Mouse (Mus musculus): Measurements from ENCODE around the gene Sephs2.
A peak's percentile ranks its signal among the peaks of the same experiment; 100 is the strongest.

The Sephs2 gene

GRCm38 (mm10) chr7:127273925-127274789 lies at the start of gene Sephs2:
Gene Sephs2, minus strand, starts transcription at chr7:127274055.
- peak; percentile 95 for DNase-seq (ENCODE audit: low spot score)

GRCm38 (mm10) chr7:127322085-127322484 lies 48.2 kb upstream of the Sephs2 start:
- peak; percentile 69 for DNase-seq (ENCODE audit: low spot score)

GRCm38 (mm10) chr7:127321106-127321505 lies 47.3 kb upstream of the Sephs2 start:
- DNase-seq (ENCODE audit: low spot score): no peak

- no peak for DNase-seq (ENCODE audit: low spot score)
Observed at GRCm38 (mm10) chr7:127313912-127314311, 40.1 kb upstream of the Sephs2 start.

- DNase-seq (ENCODE audit: low spot score): no peak
Observed at GRCm38 (mm10) chr7:127309951-127310350, 36.1 kb upstream of the Sephs2 start.

DNA sequence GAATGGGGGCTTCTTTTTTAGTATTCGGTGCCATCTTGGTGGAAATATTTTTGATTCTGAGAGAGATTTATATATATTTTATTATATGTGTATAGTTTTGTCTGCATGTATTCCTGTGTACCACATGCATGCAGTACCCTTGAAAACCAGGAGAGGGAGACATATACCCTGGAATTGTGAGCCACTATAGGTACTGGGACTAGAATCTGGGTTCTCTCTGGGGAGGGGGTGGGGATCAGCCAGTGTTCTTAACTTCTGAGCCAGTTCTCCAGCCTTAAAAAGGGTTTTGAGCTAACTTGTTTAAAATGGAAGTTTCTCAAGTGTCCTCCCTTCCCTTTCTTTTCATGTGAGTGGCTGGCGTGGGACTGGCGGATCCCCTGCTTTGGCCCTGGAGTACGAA lies 35.0 kb upstream of the Sephs2 start:
- peak; percentile 75 for DNase-seq (ENCODE audit: low spot score)

GRCm38 (mm10) chr7:127308431-127308830 lies 34.6 kb upstream of the Sephs2 start:
- DNase-seq (ENCODE audit: low spot score): no peak

- no peak for DNase-seq (ENCODE audit: low spot score)
Observed at GRCm38 (mm10) chr7:127297586-127298193, 23.8 kb upstream of the Sephs2 start.

DNA sequence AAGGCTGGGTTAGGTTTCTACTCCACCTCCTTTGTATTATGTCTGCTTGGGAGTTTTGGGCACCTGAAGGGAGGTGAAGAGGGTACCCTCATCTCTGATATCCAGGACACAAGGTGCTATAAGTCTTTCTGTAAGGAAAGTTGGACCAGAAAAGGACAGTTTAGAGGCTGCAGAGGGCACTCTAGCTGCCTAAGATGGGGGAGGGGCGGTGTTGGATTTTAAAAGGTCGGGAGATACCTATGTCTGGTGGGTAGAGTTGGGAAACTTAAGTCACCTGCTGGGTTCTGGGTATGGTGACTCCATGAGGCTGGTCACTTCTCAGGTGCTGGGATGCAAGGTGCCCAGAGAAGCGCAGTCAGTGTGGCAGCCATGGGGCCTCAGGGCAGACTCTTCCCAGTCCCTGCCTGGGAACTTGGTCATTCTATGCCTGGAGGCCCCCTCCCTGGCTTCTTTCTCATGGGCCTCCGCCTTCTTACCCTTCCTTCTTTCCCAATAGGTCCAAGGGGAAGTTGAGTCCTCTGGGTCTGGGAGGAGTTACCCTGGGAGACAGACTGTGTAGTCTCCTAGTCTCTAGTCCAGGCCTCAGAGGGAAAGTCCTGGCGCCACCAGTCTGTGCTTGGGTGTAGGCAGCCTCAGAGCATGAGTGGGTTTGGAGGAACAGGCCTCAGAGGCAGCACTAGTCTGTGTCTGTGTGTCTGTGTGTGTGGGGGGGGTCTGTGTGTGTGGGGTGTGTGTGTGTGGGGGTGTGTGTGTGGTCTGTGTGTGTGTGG lies 23.1 kb upstream of the Sephs2 start:
- DNase-seq (ENCODE audit: low spot score): no peak

- no peak for DNase-seq (ENCODE audit: low spot score)
Observed at GRCm38 (mm10) chr7:127296098-127296497, 22.2 kb upstream of the Sephs2 start, which contains the start of gene Itgal. Gene Itgal, plus strand, starts transcription at chr7:127296260.

DNA sequence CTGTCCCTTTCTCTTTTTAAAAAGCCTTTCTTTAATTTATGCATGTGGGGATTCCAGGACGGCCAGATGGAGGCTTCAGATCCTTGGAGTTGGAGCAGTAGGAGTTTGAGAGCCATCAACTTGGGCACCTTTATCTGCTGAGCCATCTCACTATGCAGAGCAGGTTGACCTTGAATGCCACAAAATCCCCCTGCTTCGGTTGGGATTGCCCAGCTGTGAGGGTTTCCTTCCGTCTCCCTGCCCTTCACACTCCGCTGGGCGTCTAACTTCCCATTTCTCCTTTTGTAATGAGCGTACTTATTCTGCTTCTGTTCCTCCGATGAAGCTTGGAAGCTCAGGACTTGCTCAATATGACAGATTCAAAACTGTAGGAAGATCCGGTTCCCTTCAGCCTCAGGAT lies 16.3 kb upstream of the Sephs2 start:
- DNase-seq (ENCODE audit: low spot score): no peak

DNA sequence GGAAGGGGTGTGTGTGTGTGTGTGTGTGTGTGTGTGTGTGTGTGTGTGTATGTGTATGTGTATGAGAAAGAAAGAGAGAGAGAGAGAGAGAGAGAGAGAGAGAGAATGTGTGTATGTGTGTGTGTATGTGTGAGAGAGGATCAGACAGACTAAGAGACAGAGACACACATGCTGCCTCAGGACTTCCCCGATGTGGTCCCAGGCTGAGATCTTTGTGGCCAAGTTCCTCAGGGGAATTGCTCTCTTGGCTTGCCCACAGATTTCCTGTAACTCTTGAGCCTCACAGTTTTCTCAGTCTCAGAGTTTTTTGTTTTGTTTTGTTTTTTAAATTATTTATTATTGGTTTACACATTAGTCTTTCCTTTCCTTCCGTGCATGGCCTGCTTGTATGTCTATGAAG lies 15.5 kb upstream of the Sephs2 start:
- DNase-seq (ENCODE audit: low spot score): no peak

DNA sequence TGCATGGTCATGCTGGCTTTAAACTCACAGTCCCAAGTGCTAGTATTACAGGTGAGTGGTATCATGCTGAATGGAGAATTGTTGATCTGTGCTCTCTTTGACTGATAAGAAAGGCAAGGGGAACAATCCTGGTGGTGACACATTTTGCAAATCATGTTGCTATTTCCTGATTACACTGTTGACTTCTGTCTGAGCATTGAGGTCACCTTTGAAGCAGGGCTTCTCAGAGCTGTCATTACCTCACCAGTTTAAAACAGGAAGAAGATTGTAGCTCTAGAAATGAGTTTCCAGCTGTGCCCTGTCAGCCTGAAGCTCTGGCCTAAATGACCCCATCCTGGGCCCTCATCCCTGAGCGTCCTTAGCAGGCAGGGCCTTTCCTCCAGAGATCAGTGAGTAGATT lies 14.1 kb upstream of the Sephs2 start:
- DNase-seq (ENCODE audit: low spot score): no peak

DNA sequence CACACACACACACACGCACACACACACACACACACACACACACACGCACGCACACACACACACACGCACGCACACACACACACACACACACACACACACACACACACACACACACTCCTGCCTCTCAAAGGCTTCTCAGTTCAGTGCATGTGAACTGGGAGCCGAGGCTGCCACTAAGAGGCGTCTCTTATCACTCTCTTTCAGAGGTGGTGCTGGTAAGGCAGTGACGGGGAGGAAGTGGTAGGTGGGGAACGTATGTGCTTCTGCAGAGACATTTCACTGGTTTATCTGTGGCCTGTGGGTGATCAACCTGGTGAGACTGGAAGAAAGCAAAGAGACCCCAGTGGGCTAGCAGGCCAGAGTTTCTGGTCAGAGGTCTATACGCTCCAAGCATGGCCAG lies 11.3 kb upstream of the Sephs2 start:
- DNase-seq (ENCODE audit: low spot score): no peak

GRCm38 (mm10) chr7:127282190-127282589 lies 8.3 kb upstream of the Sephs2 start:
- no peak for DNase-seq (ENCODE audit: low spot score)

DNA sequence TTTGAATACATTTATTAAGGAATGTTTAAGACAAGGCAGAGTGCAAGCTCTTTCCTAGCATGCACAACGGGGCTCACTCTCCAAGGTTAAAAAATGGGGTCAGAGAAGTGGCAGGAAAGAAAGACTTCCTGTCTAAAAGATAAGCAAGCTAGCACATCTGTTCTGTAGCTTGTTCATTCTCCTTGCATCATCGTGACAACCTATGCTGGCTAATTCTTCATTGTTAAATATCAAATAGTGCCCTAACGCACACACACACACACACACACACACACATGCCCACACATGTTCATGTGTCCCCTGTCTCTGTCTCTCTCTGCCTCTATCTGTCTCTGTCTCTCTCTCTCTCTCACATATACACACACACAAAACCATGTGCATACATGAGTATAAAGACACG lies 7.3 kb upstream of the Sephs2 start:
- DNase-seq (ENCODE audit: low spot score): no peak

GRCm38 (mm10) chr7:127280092-127280491 lies 6.2 kb upstream of the Sephs2 start:
- no peak for DNase-seq (ENCODE audit: low spot score)

- peak; percentile 77 for DNase-seq (ENCODE audit: low spot score)
Observed at GRCm38 (mm10) chr7:127278311-127278710, 4.5 kb upstream of the Sephs2 start.

GRCm38 (mm10) chr7:127276519-127276961 lies 2.7 kb upstream of the Sephs2 start:
- DNase-seq (ENCODE audit: low spot score): no peak

GRCm38 (mm10) chr7:127273118-127273923 lies 534 bp downstream of the Sephs2 start:
- DNase-seq (ENCODE audit: low spot score): peak; percentile 38

- no peak for DNase-seq (ENCODE audit: low spot score)
Observed at GRCm38 (mm10) chr7:127272566-127272965, 1.3 kb downstream of the Sephs2 start.

DNA sequence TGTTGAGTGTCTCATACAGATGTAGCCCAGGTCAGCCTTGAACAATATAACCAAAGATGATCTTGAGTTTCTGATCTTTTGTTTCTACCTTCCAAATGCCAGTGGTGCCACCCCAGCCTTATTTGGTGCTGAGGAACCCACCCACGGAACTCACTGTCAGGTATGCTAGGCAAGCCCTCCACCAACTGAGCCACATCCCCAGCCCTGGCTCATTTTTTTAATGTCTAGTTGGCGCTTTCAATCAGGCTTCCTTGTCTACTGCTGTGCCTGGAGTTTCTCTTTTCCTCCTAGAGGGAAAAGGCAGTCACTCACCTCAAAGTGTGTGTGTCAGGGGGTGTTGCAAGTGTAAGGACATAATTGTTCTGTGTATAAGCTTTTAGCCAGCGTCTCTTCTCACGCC lies 2.8 kb downstream of the Sephs2 start:
- no peak for DNase-seq (ENCODE audit: low spot score)

Measured in embryo, embryonic 10 days (tissue).